Mouse (Mus musculus): ENCODE results near the gene Dph5.
"Not testable (repeated sequence)": the region's sequence is repeated elsewhere in the genome, so short reads cannot be mapped to it uniquely, and the experiment has no call there.

Dph5 gene

GRCm38 (mm10) chr3:115892341-115892740, 4.7 kb downstream of the Dph5 start:
- no peak for DNase-seq (ENCODE audit: low read depth, low spot score)

GRCm38 (mm10) chr3:115893166-115893565, 5.5 kb downstream of the Dph5 start:
- DNase-seq (ENCODE audit: low read depth, low spot score) = peak; percentile 50

- DNase-seq (ENCODE audit: low read depth, low spot score) = no peak
Measured at GRCm38 (mm10) chr3:115898354-115898948, 10.8 kb downstream of the Dph5 start.

- no peak for DNase-seq (ENCODE audit: low read depth, low spot score)
Measured at GRCm38 (mm10) chr3:115902301-115902956, 14.8 kb downstream of the Dph5 start.

GRCm38 (mm10) chr3:115905067-115905466, 17.4 kb downstream of the Dph5 start:
- DNase-seq (ENCODE audit: low read depth, low spot score) = no peak

GRCm38 (mm10) chr3:115905567-115905966, 17.9 kb downstream of the Dph5 start:
- no peak for DNase-seq (ENCODE audit: low read depth, low spot score)

GRCm38 (mm10) chr3:115907406-115907805, 19.8 kb downstream of the Dph5 start:
- not testable (repeated sequence) for DNase-seq (ENCODE audit: low read depth, low spot score)

GRCm38 (mm10) chr3:115924401-115925190, 37.0 kb downstream of the Dph5 start:
- no peak for DNase-seq (ENCODE audit: low read depth, low spot score)

GRCm38 (mm10) chr3:115926531-115926930, 38.9 kb downstream of the Dph5 start:
- DNase-seq (ENCODE audit: low read depth, low spot score) = no peak

- no peak for DNase-seq (ENCODE audit: low read depth, low spot score)
Measured at GRCm38 (mm10) chr3:115931701-115932100, 44.1 kb downstream of the Dph5 start.

- DNase-seq (ENCODE audit: low read depth, low spot score) = no peak
Measured at GRCm38 (mm10) chr3:115933293-115934186, 45.9 kb downstream of the Dph5 start.

- peak; percentile 47 for DNase-seq (ENCODE audit: low read depth, low spot score)
Measured at GRCm38 (mm10) chr3:115936734-115937599, 49.3 kb downstream of the Dph5 start.

GRCm38 (mm10) chr3:115937807-115938206, 50.2 kb downstream of the Dph5 start:
- DNase-seq (ENCODE audit: low read depth, low spot score) = no peak

- no peak for DNase-seq (ENCODE audit: low read depth, low spot score)
Measured at GRCm38 (mm10) chr3:115940510-115940909, 52.9 kb downstream of the Dph5 start.

GRCm38 (mm10) chr3:115941464-115941863, 53.8 kb downstream of the Dph5 start:
- DNase-seq (ENCODE audit: low read depth, low spot score) = no peak

GRCm38 (mm10) chr3:115944376-115944775, 56.7 kb downstream of the Dph5 start:
- no peak for DNase-seq (ENCODE audit: low read depth, low spot score)

- DNase-seq (ENCODE audit: low read depth, low spot score) = no peak
Measured at GRCm38 (mm10) chr3:115946272-115946671, 58.6 kb downstream of the Dph5 start.

GRCm38 (mm10) chr3:115949220-115949920, 61.7 kb downstream of the Dph5 start:
- DNase-seq (ENCODE audit: low read depth, low spot score) = no peak

GRCm38 (mm10) chr3:115949921-115950877, 62.6 kb downstream of the Dph5 start:
- DNase-seq (ENCODE audit: low read depth, low spot score) = no peak
